Mouse (Mus musculus) heart, postnatal 0 days (tissue): Measurements from ENCODE around the gene Lgi4.

ENCODE experiments used
- CTCF ChIP-seq: IDR thresholded peaks from 2 replicates; pipeline ENCODE4 v1.5.1; 2016; ENCODE audit warnings: antibody characterized with exemption, control low read depth, low read depth
- EP300 ChIP-seq: IDR thresholded peaks from 2 replicates; pipeline ENCODE4 v1.6.1; 2016; ENCODE audit warnings: antibody characterized with exemption, low read depth

DNA sequence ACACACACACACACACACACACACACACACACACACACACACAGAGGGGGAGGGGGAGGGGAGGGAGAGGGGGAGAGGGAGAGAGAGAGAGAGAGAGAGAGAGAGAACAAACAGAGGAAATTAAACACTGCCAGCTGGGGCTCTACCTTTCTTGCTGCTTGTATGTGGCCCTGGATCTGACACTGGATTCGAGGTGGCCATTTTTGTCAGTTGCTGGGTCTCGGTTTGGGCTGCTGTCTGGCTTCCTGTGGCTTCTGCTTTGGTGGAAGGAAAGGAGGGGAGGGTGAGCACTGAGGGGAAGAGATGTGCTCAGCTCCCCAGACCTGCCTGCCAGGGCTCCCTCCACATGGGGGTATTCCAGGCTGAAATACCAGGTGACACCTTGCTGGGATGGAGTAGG lies 21.5 kb upstream of the Lgi4 start:
- TF ChIP-seq CTCF = no peak
- no peak for TF ChIP-seq EP300
